Mouse (Mus musculus): ENCODE data around the gene Mthfr. TPM values are rescaled to one million over a fixed set of nuclear protein-coding genes. Genes with fewer than 3 reads are reported as not detected.

The Mthfr gene
- polyA plus RNA-seq, 1 experiment from 2014 or later = 17.3 TPM

DNA sequence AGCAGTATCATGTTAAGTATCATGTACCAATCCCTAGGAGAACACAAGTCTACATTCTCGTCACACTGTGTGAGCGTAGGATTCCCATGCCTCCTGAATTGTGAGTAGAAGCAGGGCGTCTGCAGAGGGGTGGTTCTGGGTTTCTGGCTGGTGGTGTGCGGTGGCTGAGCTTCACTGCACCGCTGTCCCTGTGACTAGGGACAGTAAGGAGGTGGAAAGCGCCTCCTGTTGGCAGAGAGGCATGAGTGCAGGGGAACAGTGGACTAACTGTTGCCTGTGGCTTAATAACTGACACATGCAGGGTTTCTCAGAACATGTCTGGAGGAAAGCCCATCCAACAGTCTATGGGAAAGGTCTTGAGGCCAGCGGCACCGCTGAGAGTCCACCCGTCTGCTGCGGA lies 23.5 kb upstream of the Mthfr start:
- no peak for ATAC-seq (ENCODE audit: low FRiP score)
- Histone ChIP-seq H3K9me3 (replicated peaks) (no peaks in the 10 kb centered on the region), H3K4me3 (replicated peaks) (no peak overlapping the region), H3K4me1 (no peaks in the 10 kb centered on the region; the same call in 1 of the 2 replicates), H3K27ac (replicated peaks) (no peak overlapping the region), H3K4me2 (no peak overlapping the region), H3K36me3 (peaks cover 97% of the 10 kb centered on the region), H3K9ac (replicated peaks) (no peak overlapping the region), H3K27me3 (replicated peaks) (no peaks in the 10 kb centered on the region)
- 85% methylated on average over 10 of the region's 10 CpGs for WGBS

DNA sequence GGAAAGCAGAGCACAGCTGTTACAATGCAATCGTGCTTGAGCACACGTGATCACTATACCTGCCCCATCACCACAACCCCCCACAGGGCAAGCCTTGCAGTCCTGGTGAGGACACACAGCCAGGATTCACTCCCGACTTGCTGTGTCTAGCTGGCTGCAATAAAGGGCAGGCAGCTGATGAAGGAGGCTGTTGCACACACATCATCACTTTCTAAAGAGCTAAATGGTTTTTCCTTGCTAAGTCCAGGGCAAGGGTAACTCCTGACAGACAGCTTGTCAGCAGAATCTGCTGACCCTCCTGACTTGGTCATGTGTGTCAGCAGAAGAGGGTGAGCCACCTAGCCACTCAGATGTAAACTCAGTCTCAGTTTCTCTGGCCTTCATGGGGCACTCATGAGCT lies 21.9 kb upstream of the Mthfr start:
- H3K9me3 ChIP-seq (replicated peaks) = no peaks in the 10 kb centered on the region
- no peak for ATAC-seq (ENCODE audit: low FRiP score)
- 83% methylated on average over 3 of the region's 3 CpGs for WGBS

DNA sequence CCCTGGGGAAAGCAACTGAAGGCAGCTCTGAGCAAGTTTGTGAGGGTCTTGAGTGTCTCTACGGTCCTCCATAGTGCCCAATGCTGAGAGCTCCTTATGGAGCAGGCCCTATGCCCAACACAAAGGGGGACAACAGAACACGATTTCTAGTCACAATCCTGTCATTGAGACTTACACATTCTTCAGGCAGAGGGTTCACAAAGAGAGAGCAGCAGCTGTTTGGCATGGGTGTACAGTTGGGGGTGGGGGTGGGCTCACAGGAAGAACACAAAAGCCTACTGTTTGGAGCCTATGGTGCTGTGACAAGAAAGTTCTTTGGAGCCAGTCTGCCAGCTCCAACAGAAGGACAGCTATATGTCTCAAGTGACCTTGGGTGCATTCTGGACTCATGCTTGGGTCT lies 20.5 kb upstream of the Mthfr start:
- no peaks in the 10 kb centered on the region for H3K27me3 ChIP-seq (replicated peaks)
- H3K9me3 ChIP-seq (replicated peaks) = no peaks in the 10 kb centered on the region
- no peak overlapping the region for H3K9ac ChIP-seq (replicated peaks)
- 47% methylated on average over 2 of the region's 2 CpGs for WGBS
- H3K4me2 ChIP-seq = no peak overlapping the region
- ATAC-seq (ENCODE audit: low FRiP score) = peak; percentile 37; the same call in 1 of the 2 replicates
- peak overlapping the region; percentile 60 for H3K27ac ChIP-seq (replicated peaks)
- no peak overlapping the region for H3K4me3 ChIP-seq (replicated peaks)
- H3K36me3 ChIP-seq = peaks cover 97% of the 10 kb centered on the region
- no peaks in the 10 kb centered on the region; the same call in 1 of the 2 replicates for H3K4me1 ChIP-seq

More for the DNA sequence above, 21.9 kb upstream of the Mthfr start:
- Histone ChIP-seq H3K36me3 (peaks cover 97% of the 10 kb centered on the region), H3K4me1 (no peaks in the 10 kb centered on the region; the same call in 1 of the 2 replicates), H3K4me3 (replicated peaks) (no peak overlapping the region), H3K27ac (replicated peaks) (no peak overlapping the region), H3K9ac (replicated peaks) (no peak overlapping the region), H3K4me2 (no peak overlapping the region), H3K27me3 (replicated peaks) (no peaks in the 10 kb centered on the region)

DNA sequence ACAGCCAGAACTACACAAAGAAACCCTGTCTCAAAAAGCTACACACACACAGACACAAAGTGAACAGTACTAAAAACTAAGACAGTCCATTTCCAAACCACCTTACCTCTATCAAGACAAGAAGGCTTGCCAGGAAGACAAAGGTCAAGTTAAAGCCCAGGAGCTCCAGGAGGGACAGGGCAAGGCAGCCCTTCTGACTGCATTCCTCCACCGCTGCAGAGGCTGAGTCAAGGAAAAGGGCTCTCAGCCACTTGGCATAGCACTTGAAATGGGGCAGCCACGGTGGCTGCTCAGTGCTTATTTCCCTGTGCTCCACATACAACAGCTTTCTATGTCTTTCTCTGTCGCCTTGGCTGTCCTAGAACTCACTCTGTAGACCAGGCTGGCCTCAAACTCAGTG lies 14.9 kb upstream of the Mthfr start:
- no peak overlapping the region for H3K9ac ChIP-seq (replicated peaks)
- no peaks in the 10 kb centered on the region for H3K9me3 ChIP-seq (replicated peaks)
- 93% methylated on average over 3 of the region's 3 CpGs for WGBS

DNA sequence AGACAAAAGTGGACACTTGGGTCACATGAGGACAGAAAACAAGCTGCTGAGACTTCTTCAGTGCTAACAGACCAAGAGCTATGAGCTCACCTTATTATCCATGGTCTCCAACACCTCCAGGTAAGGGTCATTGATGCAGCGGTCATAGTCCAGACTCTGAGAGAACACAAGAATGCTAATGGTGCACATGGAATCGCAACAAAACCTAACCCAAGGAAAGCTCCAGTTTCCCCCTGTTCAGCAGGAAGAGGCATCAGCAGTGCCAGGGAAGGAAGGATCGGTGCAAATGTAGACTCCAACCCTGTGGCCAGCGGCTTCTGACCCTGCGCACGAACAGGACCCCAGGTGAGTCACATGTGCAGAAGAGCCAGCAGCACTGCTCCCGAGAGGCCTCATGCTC lies 9.6 kb upstream of the Mthfr start:
- H3K4me2 ChIP-seq = no peak overlapping the region
- no peak overlapping the region for H3K27ac ChIP-seq (replicated peaks)
- H3K27me3 ChIP-seq (replicated peaks) = no peaks in the 10 kb centered on the region
- H3K9me3 ChIP-seq (replicated peaks) = no peaks in the 10 kb centered on the region
- 93% methylated on average over 7 of the region's 7 CpGs for WGBS
- peaks cover 62% of the 10 kb centered on the region for H3K36me3 ChIP-seq
- ATAC-seq (ENCODE audit: low FRiP score) = no peak
- no peak overlapping the region for H3K9ac ChIP-seq (replicated peaks)
- no peak overlapping the region for H3K4me3 ChIP-seq (replicated peaks)
- no peaks in the 10 kb centered on the region; the same call in 1 of the 2 replicates for H3K4me1 ChIP-seq

More for the DNA sequence above, 14.9 kb upstream of the Mthfr start:
- no peak overlapping the region for H3K4me2 ChIP-seq
- no peak for ATAC-seq (ENCODE audit: low FRiP score)
- no peaks in the 10 kb centered on the region; the same call in 1 of the 2 replicates for H3K4me1 ChIP-seq
- H3K27me3 ChIP-seq (replicated peaks) = no peaks in the 10 kb centered on the region
- H3K27ac ChIP-seq (replicated peaks) = no peak overlapping the region
- no peak overlapping the region for H3K4me3 ChIP-seq (replicated peaks)
- peaks cover 91% of the 10 kb centered on the region for H3K36me3 ChIP-seq

DNA sequence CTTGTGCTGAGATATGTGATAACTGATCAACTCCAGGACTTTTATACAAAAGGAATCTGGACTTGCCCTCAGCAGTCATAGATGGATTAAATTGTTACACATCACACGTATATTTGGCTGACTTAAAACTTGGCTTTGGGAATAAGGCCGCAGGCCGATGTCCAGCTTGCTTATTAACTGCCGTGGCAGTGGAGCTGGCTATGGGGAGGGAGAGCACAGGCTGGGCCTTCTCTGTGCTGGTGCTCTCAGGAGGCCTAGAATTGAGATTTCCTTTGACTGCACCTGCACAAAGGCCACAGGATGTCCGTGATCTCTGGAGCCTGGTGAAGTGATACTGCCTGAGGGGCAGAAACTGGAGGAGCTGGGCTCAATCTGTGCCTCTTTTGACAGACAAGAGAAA lies 8.4 kb upstream of the Mthfr start:
- ATAC-seq (ENCODE audit: low FRiP score) = no peak
- no peak overlapping the region for H3K4me2 ChIP-seq
- 85% methylated on average over 5 of the region's 5 CpGs for WGBS
- no peak overlapping the region for H3K27ac ChIP-seq (replicated peaks)
- H3K4me1 ChIP-seq = no peaks in the 10 kb centered on the region; the same call in 1 of the 2 replicates
- H3K36me3 ChIP-seq = peaks cover 59% of the 10 kb centered on the region
- no peaks in the 10 kb centered on the region for H3K9me3 ChIP-seq (replicated peaks)
- H3K4me3 ChIP-seq (replicated peaks) = no peak overlapping the region
- H3K27me3 ChIP-seq (replicated peaks) = no peaks in the 10 kb centered on the region
- no peak overlapping the region for H3K9ac ChIP-seq (replicated peaks)

DNA sequence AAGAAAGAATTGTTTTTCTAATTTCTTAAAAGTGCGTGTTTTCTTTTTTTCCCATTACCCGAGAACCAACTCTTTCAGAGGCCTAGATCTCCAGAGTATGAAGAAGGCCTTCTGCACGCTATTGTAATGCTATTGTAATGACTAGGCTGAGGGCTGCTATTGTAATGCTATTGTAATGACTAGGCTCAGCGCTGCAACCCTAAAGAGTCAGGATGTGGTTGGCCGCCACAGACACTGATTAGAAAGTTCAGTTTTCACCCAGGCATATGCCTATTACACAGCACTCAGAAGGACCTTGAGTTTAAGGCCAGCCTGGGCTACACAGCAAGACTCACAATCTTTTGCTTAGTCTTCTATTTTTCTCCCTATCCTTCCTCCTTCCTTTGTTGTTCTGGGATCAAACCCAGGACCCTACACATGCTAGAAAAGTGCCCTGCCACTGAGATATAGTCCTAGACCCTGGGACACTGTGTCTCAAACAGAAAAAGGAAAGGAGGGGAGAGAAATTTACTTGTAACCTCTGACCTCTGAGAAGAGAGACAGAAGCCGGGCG lies 4.9 kb upstream of the Mthfr start:
- no peak overlapping the region for H3K4me3 ChIP-seq (replicated peaks)
- peaks cover 35% of the 10 kb centered on the region for H3K36me3 ChIP-seq
- ATAC-seq (ENCODE audit: low FRiP score) = no peak
- no peak overlapping the region for H3K9ac ChIP-seq (replicated peaks)
- H3K9me3 ChIP-seq (replicated peaks) = no peaks in the 10 kb centered on the region
- H3K27ac ChIP-seq (replicated peaks) = no peak overlapping the region
- peaks cover 11% of the 10 kb centered on the region for H3K4me1 ChIP-seq
- H3K27me3 ChIP-seq (replicated peaks) = no peaks in the 10 kb centered on the region
- no peak overlapping the region for H3K4me2 ChIP-seq
- 61% methylated on average over 7 of the region's 7 CpGs for WGBS

DNA sequence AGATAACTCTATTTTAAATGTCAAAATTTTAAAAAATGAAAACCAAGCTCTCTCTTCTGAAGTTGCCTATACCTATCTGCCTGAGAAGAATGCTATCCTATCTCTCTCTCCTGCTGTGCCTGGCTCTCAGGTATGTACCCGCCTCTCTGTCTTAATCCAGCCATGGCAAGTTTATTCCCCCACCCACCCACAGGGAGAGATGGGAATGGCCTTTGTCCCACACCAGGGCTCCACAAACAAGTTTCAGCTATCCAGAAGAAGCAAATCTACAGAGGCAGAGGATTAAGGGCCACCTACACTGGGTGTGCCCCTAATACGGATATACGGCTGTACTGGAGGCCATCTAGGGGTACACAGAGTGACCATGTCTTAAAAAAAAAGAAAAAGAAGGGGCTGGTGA lies 3.4 kb upstream of the Mthfr start:
- H3K4me2 ChIP-seq = no peak overlapping the region
- no peak for ATAC-seq (ENCODE audit: low FRiP score)
- H3K4me3 ChIP-seq (replicated peaks) = no peak overlapping the region
- no peak overlapping the region for H3K9ac ChIP-seq (replicated peaks)
- peaks cover 30% of the 10 kb centered on the region for H3K36me3 ChIP-seq
- WGBS = 91% methylated on average over 3 of the region's 3 CpGs
- no peaks in the 10 kb centered on the region for H3K27me3 ChIP-seq (replicated peaks)
- no peaks in the 10 kb centered on the region for H3K9me3 ChIP-seq (replicated peaks)
- H3K27ac ChIP-seq (replicated peaks) = no peak overlapping the region
- H3K4me1 ChIP-seq = peaks cover 25% of the 10 kb centered on the region

DNA sequence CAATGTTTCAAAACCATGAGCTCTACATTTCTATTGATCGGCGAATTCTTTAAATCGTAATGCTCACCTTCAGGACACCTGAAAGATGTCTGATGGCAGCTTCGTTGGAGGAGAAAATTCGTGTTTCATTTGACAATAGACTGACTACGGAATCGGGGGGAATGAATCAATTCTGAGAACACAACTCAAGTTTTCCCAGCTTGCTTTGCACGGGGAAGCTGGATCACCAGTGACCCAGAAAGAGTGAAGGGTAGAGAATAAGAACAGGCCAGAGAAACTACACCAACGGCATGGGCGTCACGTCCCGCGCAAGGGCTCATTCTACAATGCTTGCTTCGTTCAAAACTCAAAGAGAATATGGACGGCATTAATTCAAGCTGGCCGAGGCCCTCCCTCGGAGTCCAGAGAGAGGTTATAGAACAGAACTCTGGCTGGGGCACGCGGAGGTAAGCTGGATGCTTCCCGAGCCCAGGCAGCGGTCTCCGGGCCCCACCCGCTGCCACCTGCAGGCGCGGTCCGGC lies 738 bp upstream of the Mthfr start:
- Histone ChIP-seq H3K4me3 (replicated peaks) (peak overlapping the region; percentile 92), H3K27me3 (replicated peaks) (no peaks in the 10 kb centered on the region), H3K9me3 (replicated peaks) (no peaks in the 10 kb centered on the region), H3K36me3 (peaks cover 14% of the 10 kb centered on the region), H3K9ac (replicated peaks) (peak overlapping the region; percentile 81), H3K4me2 (peak overlapping the region; percentile 65), H3K4me1 (peaks cover 52% of the 10 kb centered on the region), H3K27ac (replicated peaks) (peak overlapping the region; percentile 94)
- 7% methylated on average over 26 of the region's 26 CpGs for WGBS
- ATAC-seq (ENCODE audit: low FRiP score) = peak; percentile 3

DNA sequence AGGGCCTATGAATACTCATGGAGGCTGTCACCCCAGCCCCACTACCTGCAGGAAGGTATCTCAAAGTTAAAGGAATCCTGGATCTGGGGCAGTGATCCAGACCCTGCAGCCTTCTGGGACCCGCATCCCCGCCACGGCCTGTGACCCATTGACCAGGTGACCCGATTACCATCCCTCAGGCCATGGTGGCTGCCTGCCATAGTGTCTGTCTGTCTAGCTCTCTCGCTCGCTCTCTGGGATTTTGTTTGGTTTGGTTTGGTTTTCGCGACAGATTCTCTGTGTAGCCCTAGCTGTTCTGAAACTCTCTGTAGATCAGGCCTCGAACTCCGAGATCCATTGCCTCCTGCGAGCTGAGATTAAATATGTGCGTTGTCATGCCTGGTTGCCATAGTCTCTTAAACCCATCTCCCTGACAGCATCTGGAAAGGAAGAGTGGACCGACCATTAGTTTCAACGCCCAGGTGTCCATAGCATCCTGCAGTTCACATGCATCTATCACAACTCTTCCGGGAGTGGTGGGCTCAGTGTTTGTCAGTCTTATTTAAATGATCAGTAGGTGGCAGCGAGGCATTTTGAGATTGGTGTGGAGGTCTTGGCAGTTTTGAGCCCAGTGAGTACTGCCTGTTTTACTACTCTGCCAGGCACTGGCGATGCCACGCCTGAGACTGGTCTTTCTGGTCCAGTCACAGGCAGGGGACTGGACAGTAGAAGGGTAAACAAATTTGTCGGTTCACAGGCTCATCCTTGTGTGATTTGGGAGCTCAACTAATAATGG lies 564 bp downstream of the Mthfr start:
- no peaks in the 10 kb centered on the region for H3K9me3 ChIP-seq (replicated peaks)
- WGBS = 18% methylated on average over 19 of the region's 19 CpGs
- peak overlapping the region; percentile 92 for H3K4me3 ChIP-seq (replicated peaks)
- H3K27me3 ChIP-seq (replicated peaks) = no peaks in the 10 kb centered on the region
- H3K4me2 ChIP-seq = peak overlapping the region; percentile 86
- H3K4me1 ChIP-seq = peaks cover 55% of the 10 kb centered on the region
- H3K36me3 ChIP-seq = peaks cover 20% of the 10 kb centered on the region
- ATAC-seq (ENCODE audit: low FRiP score) = no peak; the same call in 1 of the 2 replicates
- H3K9ac ChIP-seq (replicated peaks) = peak overlapping the region; percentile 75
- H3K27ac ChIP-seq (replicated peaks) = peak overlapping the region; percentile 94

DNA sequence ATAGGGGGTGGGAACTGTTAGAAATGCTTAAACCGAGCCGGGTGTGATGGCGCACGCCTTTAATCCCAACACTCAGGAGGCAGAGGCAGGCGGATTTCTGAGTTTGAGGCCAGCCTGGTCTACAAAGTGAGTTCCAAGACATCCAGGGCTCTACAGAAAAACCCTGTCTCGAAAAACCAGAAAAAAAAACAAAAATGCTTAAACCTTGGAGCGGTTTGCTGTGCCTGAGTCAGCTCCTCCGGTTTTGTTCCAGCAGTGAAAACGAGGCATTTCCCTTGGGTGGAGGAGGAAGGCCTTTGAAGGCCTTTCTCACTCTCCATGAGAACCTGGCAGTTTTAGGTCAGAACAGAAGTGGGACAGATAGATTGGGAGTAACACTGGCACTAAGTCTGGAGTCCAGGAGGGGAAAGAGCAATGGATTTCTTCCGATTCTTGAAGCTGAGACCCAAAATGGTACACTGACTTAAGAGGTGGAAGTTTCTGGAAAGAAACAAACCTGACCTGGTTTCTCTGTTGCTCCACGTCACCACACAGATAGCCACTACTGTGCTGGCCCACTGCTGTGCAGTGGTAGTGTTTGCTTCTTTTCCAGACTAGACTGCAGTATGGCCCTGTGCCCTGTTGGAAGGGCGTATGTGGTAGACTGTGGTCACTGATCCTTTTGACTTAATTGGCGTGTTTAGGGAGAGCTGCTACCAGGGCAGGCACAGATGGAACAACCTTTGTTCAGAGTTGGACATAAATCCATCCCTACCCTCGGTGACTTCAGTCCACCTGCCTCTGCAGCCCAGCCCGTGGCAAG lies 1.4 kb downstream of the Mthfr start:
- H3K27ac ChIP-seq (replicated peaks) = peak overlapping the region; percentile 94
- WGBS = 59% methylated on average over 15 of the region's 15 CpGs
- peaks cover 19% of the 10 kb centered on the region for H3K36me3 ChIP-seq
- H3K9me3 ChIP-seq (replicated peaks) = no peaks in the 10 kb centered on the region
- peak overlapping the region; percentile 75 for H3K9ac ChIP-seq (replicated peaks)
- H3K4me3 ChIP-seq (replicated peaks) = peak overlapping the region; percentile 92
- no peak for ATAC-seq (ENCODE audit: low FRiP score)
- no peaks in the 10 kb centered on the region for H3K27me3 ChIP-seq (replicated peaks)
- peaks cover 58% of the 10 kb centered on the region for H3K4me1 ChIP-seq
- peak overlapping the region; percentile 86 for H3K4me2 ChIP-seq
